Mouse (Mus musculus) kidney, adult 2 months (tissue): ENCODE measurements at regions not wholly inside any gene's neighbourhood (a gene's known extent, or its start where the extent isn't known, plus 50 kb on each side); places are given as distances from the start of the nearest gene placed in this dataset.

Source experiments
- CTCF ChIP-seq: fragments of 200-500 bp; conservative IDR thresholded peaks from 2 replicates; pipeline ENCODE4 v1.5.1; 2011; ENCODE audit warnings: low read depth, mild to moderate bottlenecking, control low read depth, low read length, moderate library complexity, mixed read lengths; ENCODE audit not compliant: insufficient read depth, insufficient read length
- POLR2A ChIP-seq: fragments of 200-500 bp; IDR thresholded peaks from one replicate; pipeline ENCODE4 v1.6.1; 2011; ENCODE audit warnings: low read depth, low read length, control low read depth

GRCm38 (mm10) chr13:69416726-69417125 lies 116.8 kb upstream of the Nsun2 start:
- TF ChIP-seq CTCF (no peak), POLR2A (no peak)
